Mouse (Mus musculus) liver, embryonic 16.5 days (tissue): ENCODE results near the gene Ear10. TPM values are rescaled to one million over a fixed set of nuclear protein-coding genes. Genes with fewer than 3 reads are reported as not detected.
"Not testable (repeated sequence)": the region's sequence is repeated elsewhere in the genome, so short reads cannot be mapped to it uniquely, and the experiment has no call there.

Experiments used
- ATAC-seq: fragments of 200-750 bp; cut with Nextera tagmentation; 2 replicates; pipeline ENCODE4 v1.8.0; 2017; ENCODE audit warnings: low read depth, mild to moderate bottlenecking, moderate number of reproducible peaks, moderate library complexity
- H3K27ac ChIP-seq: fragments of 300-500 bp; sonication (generic); 2 replicates; pipeline ENCODE4 v1.5.1; 2014; ENCODE audit warnings: mild to moderate bottlenecking, low read length
- H3K27me3 ChIP-seq: fragments of 300-500 bp; sonication (generic); 2 replicates; pipeline ENCODE4 v1.6.1; 2014; ENCODE audit warnings: low read depth, low read length, mixed read lengths; ENCODE audit not compliant: control insufficient read depth, insufficient read depth
- H3K36me3 ChIP-seq: fragments of 300-500 bp; sonication (generic); 2 replicates; pipeline ENCODE4 v1.6.1; 2014; ENCODE audit warnings: mild to moderate bottlenecking; ENCODE audit not compliant: control insufficient read depth, insufficient read depth
- H3K4me1 ChIP-seq: fragments of 300-500 bp; sonication (generic); 2 replicates; pipeline ENCODE4 v1.6.1; 2014; ENCODE audit warnings: low read depth, low read length, mixed read lengths; ENCODE audit not compliant: control insufficient read depth
- H3K4me2 ChIP-seq: fragments of 300-500 bp; sonication (generic); 2 replicates; pipeline ENCODE4 v1.6.1; 2014; ENCODE audit warnings: low read depth, low read length, mixed read lengths
- H3K4me3 ChIP-seq: fragments of 300-500 bp; sonication (generic); 2 replicates; pipeline ENCODE4 v1.5.1; 2014; ENCODE audit warnings: low read depth, mild to moderate bottlenecking, low read length
- H3K9ac ChIP-seq: fragments of 300-500 bp; sonication (generic); 2 replicates; pipeline ENCODE4 v1.6.1; 2014; ENCODE audit warnings: low read depth, low read length
- H3K9me3 ChIP-seq: fragments of 300-500 bp; sonication (generic); replicated peaks from 2 replicates; pipeline ENCODE4 v1.6.1; 2016; ENCODE audit warnings: low read length; ENCODE audit not compliant: control insufficient read depth
- WGBS: fragments of 180-500 bp; shearing (Covaris S2); extraction: QIAGEN DNeasy Blood & Tissue Kit; methylation state at CpG from one replicate; pipeline ENCODE4 v1.1.7; 2014; ENCODE audit not compliant: insufficient replicate concordance; 5-methylcytosine and 5-hydroxymethylcytosine counted together
- polyA plus RNA-seq: library from polyadenylated mRNA; unstranded; fragments of >200 nt; fragmentation: Nextera tagmentation; extraction: Ambion mirVana; gene quantifications from 2 replicates; pipeline ENCODE4 v1.2.1, GENCODE M21; 2015

Gene Ear10
- polyA plus RNA-seq, 1 experiment from 2014 or later: not detected

DNA sequence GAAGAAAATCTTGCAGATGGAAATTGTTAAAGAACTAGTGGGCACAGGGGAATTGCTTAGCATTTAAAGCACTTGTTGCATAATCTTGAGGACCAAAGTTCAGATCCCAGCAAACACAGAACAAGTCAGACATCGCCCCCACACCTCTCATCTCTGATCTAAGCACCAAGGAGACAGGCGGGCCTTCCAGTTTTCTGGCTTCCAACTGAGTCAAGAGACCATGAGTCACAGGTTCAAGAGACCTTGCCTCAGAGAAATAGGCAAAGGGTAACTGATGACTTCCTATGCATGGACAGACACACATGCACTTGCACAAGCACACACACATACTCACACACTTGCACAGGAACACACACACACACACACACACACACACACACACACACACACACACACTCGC lies 24.8 kb downstream of the Ear10 start:
- H3K27ac ChIP-seq, ATAC-seq, H3K4me1 ChIP-seq, H3K4me2 ChIP-seq, H3K4me3 ChIP-seq, H3K36me3 ChIP-seq, H3K9me3 ChIP-seq, H3K9ac ChIP-seq, H3K27me3 ChIP-seq: not testable (repeated sequence)
- 64% methylated on average over 3 of the region's 3 CpGs for WGBS

- H3K27ac ChIP-seq, H3K4me3 ChIP-seq, H3K27me3 ChIP-seq, H3K9me3 ChIP-seq, H3K36me3 ChIP-seq, H3K9ac ChIP-seq, H3K4me2 ChIP-seq, ATAC-seq, H3K4me1 ChIP-seq: not testable (repeated sequence)
- WGBS: 13% methylated on average over 1 of the region's 2 CpGs
Measured at GRCm38 (mm10) chr14:43895357-43895756, 28.0 kb downstream of the Ear10 start.

GRCm38 (mm10) chr14:43891288-43891687 lies 32.1 kb downstream of the Ear10 start:
- not testable (repeated sequence) for H3K4me3 ChIP-seq, H3K9me3 ChIP-seq, H3K27ac ChIP-seq, H3K27me3 ChIP-seq, H3K9ac ChIP-seq, H3K4me2 ChIP-seq, ATAC-seq, H3K36me3 ChIP-seq, H3K4me1 ChIP-seq
- 73% methylated on average over 1 of the region's 1 CpGs for WGBS

GRCm38 (mm10) chr14:43886235-43886634 lies 37.1 kb downstream of the Ear10 start:
- H3K4me3 ChIP-seq, H3K27ac ChIP-seq, H3K27me3 ChIP-seq, H3K9me3 ChIP-seq, H3K36me3 ChIP-seq, H3K9ac ChIP-seq, ATAC-seq, H3K4me1 ChIP-seq, H3K4me2 ChIP-seq: not testable (repeated sequence)
- 32% methylated on average over 1 of the region's 1 CpGs for WGBS

- H3K4me2 ChIP-seq, H3K9ac ChIP-seq, H3K27me3 ChIP-seq, H3K36me3 ChIP-seq, H3K27ac ChIP-seq, H3K4me1 ChIP-seq, H3K9me3 ChIP-seq, H3K4me3 ChIP-seq: not testable (repeated sequence)
- ATAC-seq: peak; percentile 75
- 12% methylated on average over 5 of the region's 5 CpGs for WGBS
Measured at GRCm38 (mm10) chr14:43879966-43880545, 43.3 kb downstream of the Ear10 start.

- not testable (repeated sequence) for H3K9ac ChIP-seq, H3K27ac ChIP-seq, H3K36me3 ChIP-seq, H3K4me2 ChIP-seq, H3K27me3 ChIP-seq, H3K4me3 ChIP-seq, H3K4me1 ChIP-seq, H3K9me3 ChIP-seq
- 22% methylated on average over 1 of the region's 2 CpGs for WGBS
- ATAC-seq: peak; percentile 63
Measured at GRCm38 (mm10) chr14:43877789-43878188, 45.6 kb downstream of the Ear10 start.

- ATAC-seq, H3K9me3 ChIP-seq, H3K4me1 ChIP-seq, H3K4me3 ChIP-seq, H3K27me3 ChIP-seq, H3K4me2 ChIP-seq, H3K27ac ChIP-seq, H3K9ac ChIP-seq, H3K36me3 ChIP-seq: not testable (repeated sequence)
- 84% methylated on average over 3 of the region's 3 CpGs for WGBS
Measured at GRCm38 (mm10) chr14:43875417-43875816, 47.9 kb downstream of the Ear10 start, which contains the start of gene Ear1. Gene Ear1 (minus strand): TSS chr14:43875517.

GRCm38 (mm10) chr14:43874862-43875261 lies 48.5 kb downstream of the Ear10 start:
- H3K4me3 ChIP-seq, H3K27ac ChIP-seq, H3K4me2 ChIP-seq, H3K36me3 ChIP-seq, H3K9ac ChIP-seq, H3K9me3 ChIP-seq, H3K27me3 ChIP-seq, ATAC-seq, H3K4me1 ChIP-seq: not testable (repeated sequence)
- WGBS: 53% methylated on average over 3 of the region's 3 CpGs
